Mouse (Mus musculus): ENCODE data around the gene Rnf145.

The Rnf145 gene

DNA sequence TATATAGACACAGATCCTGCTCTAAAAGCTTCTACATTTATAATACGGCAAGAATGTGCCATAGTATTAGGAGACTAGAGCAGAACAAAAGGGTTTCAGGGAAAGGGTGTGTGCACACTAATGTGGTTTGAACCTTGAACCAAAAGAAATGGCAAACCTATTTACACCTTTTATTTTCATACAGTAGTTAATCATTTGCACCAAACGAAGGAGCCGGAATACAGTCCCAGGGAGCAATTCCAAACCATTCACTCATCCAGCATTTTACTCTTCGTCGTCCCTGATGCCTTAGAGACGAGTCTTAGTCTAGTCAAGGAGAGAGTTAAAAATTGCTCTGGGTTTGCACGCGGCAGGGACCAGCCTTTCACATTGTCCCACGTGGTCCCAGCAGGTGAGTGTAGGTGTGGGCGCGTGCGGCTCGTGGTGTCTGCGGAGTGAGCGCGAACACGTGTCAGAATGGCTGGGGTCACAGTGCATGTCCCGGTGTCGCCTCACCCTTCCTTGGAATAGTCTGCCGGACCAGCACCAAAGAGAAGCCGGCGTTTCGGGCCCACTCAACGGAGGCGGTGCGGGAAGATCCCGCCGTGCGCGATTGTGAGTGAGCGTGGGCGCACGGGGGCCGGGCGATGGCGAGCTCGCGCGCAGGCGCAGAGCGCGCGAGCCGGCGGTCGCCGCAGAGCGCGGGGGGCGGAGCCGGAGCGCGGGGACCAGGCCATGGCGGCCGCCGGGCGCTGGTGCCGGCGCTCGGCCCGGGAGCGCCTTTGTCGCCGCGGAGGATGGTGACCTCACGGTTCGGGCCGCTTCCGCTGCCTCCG is at the start of gene Rnf145:
Gene Rnf145 (plus strand): TSS at position 684 of the 815 bp plus-strand sequence.
- in situ Hi-C loops (cut with MboI, MseI): no loop called here

DNA sequence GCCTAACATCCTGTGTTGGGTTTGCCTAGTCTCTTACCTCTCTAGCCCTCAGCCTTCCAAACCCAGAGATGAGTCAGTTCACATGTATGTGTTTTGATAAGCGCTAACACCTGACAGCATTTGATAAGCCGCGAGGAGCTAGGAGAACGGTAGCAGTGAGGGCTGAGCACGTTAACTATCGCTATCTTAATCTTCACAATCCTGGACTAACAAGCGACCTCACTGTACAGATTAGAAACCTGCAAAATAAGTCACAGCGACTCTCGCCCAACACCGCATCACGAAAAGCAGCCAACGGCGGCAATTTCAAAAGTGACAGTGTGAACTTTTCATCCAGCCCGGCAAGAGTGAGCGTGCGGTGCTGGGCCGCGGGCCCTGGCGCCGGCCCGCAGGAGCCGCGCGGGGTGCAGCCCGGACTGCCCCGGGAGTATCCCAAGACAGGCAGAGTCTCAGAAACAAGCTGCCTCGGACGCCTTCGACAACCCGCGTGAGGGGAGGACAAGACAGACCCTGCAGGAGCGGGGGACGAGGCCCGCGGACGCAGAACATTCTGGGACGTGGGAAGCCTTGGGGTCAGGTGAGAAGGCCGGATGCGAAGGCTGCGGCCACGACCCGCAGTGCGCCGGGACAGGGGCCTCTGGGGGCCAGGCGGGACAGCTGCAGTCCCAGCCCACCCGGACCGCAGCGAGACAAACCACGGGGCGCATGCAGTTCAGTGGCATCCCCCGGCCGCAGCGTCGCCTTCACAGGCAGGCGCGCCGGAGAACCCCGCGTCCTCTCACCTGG is 48.9 kb upstream of the Rnf145 start:
- in situ Hi-C loops (cut with MboI, MseI): loop anchor here (5.0 kb wide), 2 partner anchors 32 to 72 kb away; no protein-coding TSS in a partner anchor

DNA sequence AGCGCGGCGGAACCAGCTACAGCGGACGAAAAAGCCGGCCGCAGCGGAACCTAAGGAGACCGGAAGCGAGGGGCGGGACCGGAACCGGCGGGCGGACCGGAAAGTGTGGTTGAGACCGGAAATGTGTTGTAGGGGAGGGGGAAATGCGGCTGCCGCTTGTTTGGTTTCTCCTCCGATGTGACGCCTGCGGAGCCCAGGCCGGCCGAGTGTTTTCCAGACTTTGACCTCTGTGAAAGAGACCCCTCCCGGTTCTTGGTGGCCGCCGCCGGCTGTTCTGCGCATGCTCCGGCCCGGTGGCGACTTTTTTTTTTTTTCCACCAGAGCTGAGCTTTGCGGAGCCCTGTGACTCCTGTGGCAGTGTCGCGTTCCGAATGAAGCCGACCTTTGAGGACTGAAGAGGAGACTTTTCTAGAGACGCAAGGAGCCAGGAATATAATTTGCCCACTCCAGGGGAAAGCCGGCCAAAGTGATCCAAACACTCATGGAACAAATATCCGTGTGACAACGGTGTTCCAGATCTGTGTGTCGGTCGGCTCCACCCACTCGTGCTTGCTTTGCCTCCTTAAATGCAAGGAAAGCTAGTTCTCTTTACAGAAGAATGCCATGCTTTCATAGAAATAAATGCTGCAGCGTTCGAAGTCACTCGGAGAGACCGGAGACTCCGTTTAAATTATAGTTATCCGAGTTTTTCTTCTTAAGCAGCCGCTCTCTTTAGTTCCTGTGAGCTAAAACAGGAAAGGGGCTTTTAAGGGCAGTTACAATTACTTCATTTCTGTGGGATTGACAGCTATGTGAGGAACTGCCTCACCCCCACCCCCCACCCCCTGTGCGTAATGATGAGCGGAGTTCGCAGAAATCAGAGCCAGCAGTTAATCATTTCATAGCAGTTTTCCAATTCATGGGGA is 48.1 kb upstream of the Rnf145 start, which contains the start of gene Ublcp1:
Gene Ublcp1 (minus strand): TSS at position 67 of the 905 bp plus-strand sequence.
- in situ Hi-C loops (cut with MboI, MseI): loop anchor here in 1 of 2 experiments (5.0 kb wide), 1 partner anchor 72 kb away; no protein-coding TSS in a partner anchor

DNA sequence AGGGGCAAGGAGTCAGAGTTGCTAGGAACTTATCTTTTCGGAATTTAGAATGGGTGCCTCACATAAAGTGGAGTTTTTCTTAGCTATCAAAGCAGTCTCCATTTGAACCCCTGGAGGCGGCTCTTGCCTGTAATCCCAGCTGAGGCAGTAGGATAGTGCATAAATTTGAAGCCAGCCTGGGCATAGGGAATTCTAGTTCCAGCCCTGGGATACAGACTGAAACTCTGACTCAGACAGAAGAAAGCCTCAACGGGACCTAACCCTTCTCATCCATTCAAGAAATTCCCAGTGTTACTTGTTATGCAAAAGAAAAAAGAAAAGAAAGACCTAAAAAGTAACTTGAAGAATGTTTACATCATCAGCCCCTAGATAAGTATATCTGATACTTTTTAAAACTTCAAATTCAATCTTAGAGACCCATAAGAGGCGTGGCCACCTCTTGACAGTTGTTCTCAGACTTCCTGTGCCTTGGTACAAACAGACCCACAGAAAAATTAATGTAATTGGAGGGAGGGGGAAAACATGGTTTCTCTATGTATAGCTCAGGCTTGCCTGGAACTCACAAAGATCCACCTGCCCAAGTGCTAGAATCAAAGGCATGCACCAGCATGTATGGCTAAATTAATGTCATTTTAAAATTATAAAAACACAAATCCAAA is 47.3 kb upstream of the Rnf145 start:
- in situ Hi-C loops (cut with MboI, MseI): loop anchor here in 1 of 2 experiments (5.0 kb wide), 1 partner anchor 71 kb away; no protein-coding TSS in a partner anchor

DNA sequence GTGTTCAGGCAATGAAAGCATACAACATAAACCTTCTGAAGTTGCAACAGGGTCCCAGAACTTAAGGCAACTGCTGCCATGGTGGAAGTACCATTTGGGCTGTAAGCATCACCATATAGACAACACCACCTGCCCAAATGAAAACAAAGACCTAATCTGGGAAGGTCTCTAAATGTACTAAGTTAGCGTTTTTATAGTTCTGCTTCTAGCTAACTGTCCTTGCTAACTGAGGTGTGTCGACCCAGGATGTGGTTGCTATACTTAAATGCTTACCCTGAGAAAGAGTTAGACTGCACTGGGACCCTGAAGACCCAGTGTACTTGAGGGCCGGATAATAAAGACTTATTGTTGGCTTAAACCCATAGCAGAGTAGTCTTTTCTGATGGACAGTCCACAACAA is 43.3 kb upstream of the Rnf145 start:
- in situ Hi-C loops (cut with MboI, MseI): no loop called here

DNA sequence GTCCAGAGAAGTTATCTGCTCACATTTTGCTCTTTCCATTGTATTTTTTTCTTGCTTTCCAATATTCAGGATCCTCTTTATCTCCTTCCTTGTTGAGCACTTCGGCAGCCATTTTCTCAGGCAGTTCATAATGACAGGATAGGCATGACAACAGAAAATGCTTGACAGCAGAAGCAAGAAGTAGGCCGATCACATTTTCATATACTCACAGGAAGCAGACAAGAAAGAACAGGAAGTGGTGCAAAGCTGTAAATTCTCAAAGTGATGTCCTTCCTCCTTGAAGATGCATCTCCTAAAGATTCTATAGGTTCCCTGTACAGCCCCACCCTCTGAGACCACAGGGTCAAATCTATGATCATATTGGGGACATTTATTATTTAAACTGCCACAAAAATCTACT is 42.3 kb upstream of the Rnf145 start:
- in situ Hi-C loops (cut with MboI, MseI): no loop called here

GRCm38 (mm10) chr11:44478382-44478781 is 40.4 kb upstream of the Rnf145 start:
- in situ Hi-C loops (cut with MboI, MseI): no loop called here

- in situ Hi-C loops (cut with MboI, MseI): no loop called here
Measured at GRCm38 (mm10) chr11:44480246-44480645, 38.5 kb upstream of the Rnf145 start.

DNA sequence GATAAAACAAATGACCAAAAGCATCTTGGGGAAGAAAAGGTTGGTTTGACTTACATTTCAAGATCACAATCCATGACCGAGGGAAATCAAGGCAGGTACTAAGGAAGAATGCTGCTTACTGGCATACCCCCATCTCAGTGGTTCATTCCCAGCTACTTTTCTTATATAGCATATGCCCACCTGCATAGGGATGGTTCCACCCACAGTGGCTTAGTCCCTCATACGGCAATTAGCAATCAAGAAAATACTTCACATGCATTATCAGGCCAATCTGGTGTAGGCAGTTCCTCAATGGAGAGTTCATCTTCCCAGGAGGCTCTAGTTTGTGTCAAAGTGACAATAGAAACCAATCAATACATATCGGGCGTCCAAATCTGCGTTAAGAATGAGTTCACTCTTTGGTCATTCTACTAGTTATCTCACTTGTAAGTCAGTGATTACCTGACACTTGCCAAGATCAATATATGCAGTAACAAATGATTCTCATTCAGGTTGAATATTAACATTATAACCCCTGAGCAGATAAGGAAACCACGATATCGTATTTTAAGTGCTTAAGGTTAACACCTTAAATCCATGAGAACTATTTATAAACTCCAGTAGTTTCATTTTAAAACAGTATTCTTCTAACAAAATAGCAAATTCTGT is 33.6 kb upstream of the Rnf145 start:
- in situ Hi-C loops (cut with MboI, MseI): no loop called here

DNA sequence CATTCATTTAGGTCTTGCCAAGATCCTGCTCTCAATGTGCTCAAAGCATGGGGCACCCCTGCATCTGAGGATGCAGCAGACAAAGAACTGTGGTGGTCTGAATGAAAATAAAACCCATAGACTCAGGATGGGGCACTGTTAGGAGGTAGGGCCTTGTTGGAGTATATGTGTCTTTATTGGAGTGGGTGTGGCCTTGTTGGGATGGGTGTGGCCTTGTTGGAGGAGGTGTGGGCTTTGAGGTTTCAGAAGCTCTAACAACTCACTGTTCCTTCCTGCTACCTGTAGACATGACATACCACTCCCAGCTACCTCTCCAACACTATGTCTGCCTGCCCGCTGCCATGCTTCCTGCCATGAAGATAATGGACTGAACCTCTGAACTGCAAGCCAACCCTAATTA is 29.6 kb upstream of the Rnf145 start:
- in situ Hi-C loops (cut with MboI, MseI): no loop called here

DNA sequence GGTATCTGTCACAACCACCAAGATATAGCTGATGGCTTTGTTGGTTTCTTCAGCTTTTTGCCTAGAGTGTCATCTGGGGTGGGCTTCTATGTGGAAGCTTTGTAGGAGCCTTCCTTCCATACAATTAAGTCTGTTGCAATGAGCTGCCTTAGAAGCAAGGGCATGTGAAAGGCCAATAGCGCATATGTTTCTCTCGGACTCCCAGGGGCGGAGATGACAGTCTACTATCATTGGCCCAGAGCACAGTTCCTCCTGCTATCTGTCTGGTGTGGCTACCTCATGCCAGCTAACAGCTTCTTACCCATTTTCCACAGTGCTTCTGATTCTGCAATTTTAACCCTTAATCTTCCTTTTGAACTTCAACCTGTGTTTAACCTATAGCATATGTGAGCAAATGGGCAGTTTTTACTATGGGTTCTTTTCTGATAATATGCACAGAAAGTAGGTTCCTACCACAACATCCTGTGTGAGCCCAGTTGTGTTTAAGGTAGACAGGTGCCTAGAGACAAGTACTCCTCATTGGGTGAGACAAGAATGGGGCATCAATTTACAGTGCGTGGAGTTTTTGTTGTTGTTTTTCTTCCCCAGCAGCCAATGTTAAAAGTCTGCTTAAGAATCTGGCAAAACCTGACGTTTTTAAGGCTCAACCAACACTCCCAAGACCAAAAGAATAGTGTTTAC is 24.0 kb upstream of the Rnf145 start:
- in situ Hi-C loops (cut with MboI, MseI): no loop called here

DNA sequence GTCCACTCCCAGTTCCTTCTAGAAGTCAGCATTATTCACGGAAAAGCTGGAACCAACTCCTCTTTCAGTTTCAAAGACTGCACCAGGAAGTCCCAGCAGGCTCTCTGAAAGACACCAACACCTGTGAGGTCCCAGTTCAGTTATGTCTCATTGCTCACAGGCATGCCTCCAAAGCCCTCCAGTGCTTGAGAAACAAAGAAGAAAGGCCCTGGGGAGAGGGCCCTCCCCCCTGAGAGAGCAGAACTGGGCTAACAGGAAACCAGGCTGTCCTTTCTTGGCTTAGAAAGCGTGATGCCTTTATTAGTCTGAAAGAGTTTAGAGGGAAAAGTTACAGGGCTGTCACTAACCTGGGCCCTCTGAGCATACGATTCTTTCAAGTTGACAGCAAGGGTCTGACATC is 22.5 kb upstream of the Rnf145 start:
- in situ Hi-C loops (cut with MboI, MseI): no loop called here

- in situ Hi-C loops (cut with MboI, MseI): no loop called here
Measured at GRCm38 (mm10) chr11:44498412-44499272, 20.1 kb upstream of the Rnf145 start.

DNA sequence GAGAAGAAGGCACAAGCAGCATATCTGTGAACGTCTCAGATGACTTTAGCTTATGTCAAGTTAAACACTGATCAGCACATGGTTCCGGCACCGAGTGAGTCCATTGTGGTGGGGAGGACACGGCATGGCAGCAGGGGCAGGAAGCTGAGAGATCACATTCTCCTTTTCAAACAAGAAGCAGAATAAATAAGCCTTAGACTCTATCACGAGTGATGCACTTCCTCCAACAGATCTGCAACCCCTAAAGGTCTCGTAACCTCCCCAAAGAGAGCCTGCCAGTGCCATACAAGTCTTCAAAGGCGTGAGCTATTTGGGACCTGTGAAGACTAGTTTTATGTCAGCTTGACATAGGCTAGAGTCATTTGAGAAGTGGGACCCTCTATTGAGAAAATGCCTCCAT is 17.8 kb upstream of the Rnf145 start:
- in situ Hi-C loops (cut with MboI, MseI): loop anchor here in 1 of 2 experiments (5.0 kb wide), 1 partner anchor 34 kb away; no protein-coding TSS in a partner anchor

GRCm38 (mm10) chr11:44501477-44501876 is 17.3 kb upstream of the Rnf145 start:
- in situ Hi-C loops (cut with MboI, MseI): loop anchor here in 1 of 2 experiments (5.0 kb wide), 1 partner anchor 34 kb away; no protein-coding TSS in a partner anchor

DNA sequence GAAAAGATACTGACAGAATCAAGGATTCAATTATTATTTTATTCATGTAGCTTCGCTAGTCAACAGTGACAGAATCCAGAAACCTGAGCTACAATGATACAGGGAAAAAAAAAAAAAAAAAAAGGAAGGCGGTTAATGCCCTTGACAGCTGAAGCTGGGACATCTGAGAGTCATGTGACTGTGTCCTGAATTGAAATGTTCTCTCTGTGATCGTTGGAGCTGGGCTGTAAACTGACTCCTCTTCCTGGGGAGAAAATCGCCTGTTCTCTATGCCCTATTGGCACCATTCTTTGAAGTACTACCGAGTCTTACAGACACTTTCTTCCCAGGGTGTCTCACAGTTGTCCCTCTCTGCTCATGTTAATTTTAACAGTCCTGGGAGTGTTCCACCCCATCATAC is 15.8 kb upstream of the Rnf145 start:
- in situ Hi-C loops (cut with MboI, MseI): loop anchor here in 1 of 2 experiments (5.0 kb wide), 1 partner anchor 36 kb away; no protein-coding TSS in a partner anchor

DNA sequence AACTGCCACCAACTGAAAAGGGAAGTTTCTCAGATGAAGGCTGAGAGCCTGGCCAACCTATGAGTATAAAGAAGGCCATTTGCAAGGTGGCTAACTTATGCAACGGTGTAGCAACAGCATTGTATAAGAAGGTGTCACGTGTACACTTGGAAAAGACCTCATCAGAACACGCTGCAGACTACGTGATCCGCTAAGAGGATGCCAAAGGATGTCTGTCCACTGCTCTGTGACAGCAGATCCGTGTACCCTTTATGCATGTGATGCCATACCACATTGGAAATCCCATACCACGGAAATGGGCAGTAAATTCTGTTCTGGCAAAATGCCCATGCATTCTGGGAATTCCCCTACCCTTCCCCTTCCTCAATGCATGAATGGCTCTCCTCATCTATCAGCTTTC is 14.6 kb upstream of the Rnf145 start:
- in situ Hi-C loops (cut with MboI, MseI): loop anchor here in 1 of 2 experiments (5.0 kb wide), 1 partner anchor 37 kb away; no protein-coding TSS in a partner anchor

DNA sequence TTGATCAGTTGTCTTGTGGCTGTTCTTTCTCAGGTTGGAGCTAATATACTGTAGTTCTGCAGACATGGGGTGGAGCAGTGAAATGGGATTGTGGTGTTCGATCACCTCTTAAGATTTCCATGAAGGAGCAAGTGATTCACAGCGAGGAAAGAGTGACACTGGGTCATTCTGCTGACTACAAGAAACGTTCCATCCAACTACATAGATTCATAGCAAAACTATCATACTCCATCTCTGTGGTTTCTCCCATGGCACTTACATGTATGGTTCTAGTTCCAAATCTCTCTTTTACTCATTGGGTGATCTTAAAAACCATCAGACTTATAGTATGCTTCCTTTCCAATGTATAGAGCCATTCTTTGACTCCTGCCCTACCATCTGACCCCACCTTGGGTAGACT is 14.0 kb upstream of the Rnf145 start:
- in situ Hi-C loops (cut with MboI, MseI): loop anchor here in 1 of 2 experiments (5.0 kb wide), 1 partner anchor 37 kb away; no protein-coding TSS in a partner anchor
